Mouse (Mus musculus) kidney, adult 2 months (tissue): ENCODE data around the gene Cd83. TPM values are rescaled to one million over a fixed set of nuclear protein-coding genes. Genes with fewer than 3 reads are reported as not detected.

Source experiments
- DNase-seq: peaks from one replicate; pipeline ENCODE4 v3.0.0; 2021
- H3K27ac ChIP-seq: fragments of 200-500 bp; 2 replicates; pipeline ENCODE4 v1.5.1; 2012; ENCODE audit warnings: low read depth, low read length, control low read depth, inconsistent platforms; ENCODE audit not compliant: insufficient read depth
- H3K27me3 ChIP-seq: fragments of 200-500 bp; replicated peaks from 2 replicates; pipeline ENCODE4 v1.6.1; 2012; ENCODE audit warnings: mild to moderate bottlenecking, moderate library complexity, low read length, inconsistent platforms; ENCODE audit not compliant: control insufficient read depth, insufficient read depth
- H3K36me3 ChIP-seq: fragments of 200-500 bp; 2 replicates; pipeline ENCODE4 v1.6.1; 2012; ENCODE audit warnings: mild to moderate bottlenecking, moderate library complexity, low read length, inconsistent platforms; ENCODE audit not compliant: control insufficient read depth, insufficient read depth
- H3K4me1 ChIP-seq: fragments of 200-500 bp; 2 replicates; pipeline ENCODE4 v1.6.1; 2011; ENCODE audit warnings: low read length; ENCODE audit not compliant: control insufficient read depth, insufficient read depth
- H3K4me3 ChIP-seq: fragments of 200-500 bp; 2 replicates; pipeline ENCODE4 v1.5.1; 2011; ENCODE audit warnings: mild to moderate bottlenecking, low read depth, low read length, control low read depth; ENCODE audit not compliant: insufficient read depth
- CTCF ChIP-seq: fragments of 200-500 bp; conservative IDR thresholded peaks from 2 replicates; pipeline ENCODE4 v1.5.1; 2011; ENCODE audit warnings: low read depth, mild to moderate bottlenecking, control low read depth, low read length, moderate library complexity, mixed read lengths; ENCODE audit not compliant: insufficient read depth, insufficient read length
- POLR2A ChIP-seq: fragments of 200-500 bp; IDR thresholded peaks from one replicate; pipeline ENCODE4 v1.6.1; 2011; ENCODE audit warnings: low read depth, low read length, control low read depth
- WGBS: fragments of 180-500 bp; shearing (Covaris S2); methylation state at CpG from one replicate; pipeline ENCODE4 v1.1.7; 2018; 5-methylcytosine and 5-hydroxymethylcytosine counted together
- polyA plus RNA-seq: library from polyadenylated mRNA; depleted of rRNA; stranded (reverse); fragments of >200 nt; gene quantifications from 2 replicates; pipeline ENCODE4 v1.2.3, GENCODE M21; 2012; rRNA removed

The Cd83 gene
- polyA plus RNA-seq, 1 experiment: 3.3 TPM

- 47% methylated on average over 7 of the region's 7 CpGs for WGBS
- Histone ChIP-seq H3K4me3 (no peak overlapping the region), H3K4me1 (no peaks in the 10 kb centered on the region), H3K36me3 (no peaks in the 10 kb centered on the region), H3K27me3 (no peaks in the 10 kb centered on the region; the same call in 1 of the 2 replicates), H3K27ac (no peak overlapping the region)
- TF ChIP-seq POLR2A: no peak
- TF ChIP-seq CTCF: no peak
- DNase-seq: no peak
These were observed 48.2 kb downstream of the Cd83 start for GRCm38 (mm10) chr13:43832731-43833130.

GRCm38 (mm10) chr13:43836376-43836775 lies 51.8 kb downstream of the Cd83 start:
- H3K4me3 ChIP-seq: no peak overlapping the region
- DNase-seq: no peak
- 0 out of 2 replicates have a peak, but pooled peaks cover 2% of the 10 kb centered on the region for H3K4me1 ChIP-seq
- no peaks in the 10 kb centered on the region; the same call in 1 of the 2 replicates for H3K27me3 ChIP-seq
- no peak for TF ChIP-seq POLR2A
- no peaks in the 10 kb centered on the region for H3K36me3 ChIP-seq
- no peak overlapping the region for H3K27ac ChIP-seq
- WGBS: 45% methylated on average over 8 of the region's 8 CpGs

GRCm38 (mm10) chr13:43837812-43838211 lies 53.2 kb downstream of the Cd83 start:
- Histone ChIP-seq H3K4me3 (no peak overlapping the region), H3K36me3 (no peaks in the 10 kb centered on the region), H3K27ac (no peak overlapping the region), H3K27me3 (no peaks in the 10 kb centered on the region; the same call in 1 of the 2 replicates), H3K4me1 (0 out of 2 replicates have a peak, but pooled peaks cover 2% of the 10 kb centered on the region)
- TF ChIP-seq CTCF (no peak), POLR2A (no peak)
- 77% methylated on average over 4 of the region's 4 CpGs for WGBS
- DNase-seq: no peak

GRCm38 (mm10) chr13:43845151-43845550 lies 60.6 kb downstream of the Cd83 start:
- no peak overlapping the region for H3K27ac ChIP-seq
- no peaks in the 10 kb centered on the region for H3K27me3 ChIP-seq
- no peak for DNase-seq
- H3K4me1 ChIP-seq: no peaks in the 10 kb centered on the region
- no peaks in the 10 kb centered on the region for H3K36me3 ChIP-seq
- 83% methylated on average over 5 of the region's 5 CpGs for WGBS
- no peak for TF ChIP-seq CTCF
- TF ChIP-seq POLR2A: no peak
- H3K4me3 ChIP-seq: no peak overlapping the region

GRCm38 (mm10) chr13:43847186-43847585 lies 62.6 kb downstream of the Cd83 start:
- H3K4me3 ChIP-seq: no peak overlapping the region
- no peak overlapping the region for H3K27ac ChIP-seq
- H3K4me1 ChIP-seq: no peaks in the 10 kb centered on the region
- no peaks in the 10 kb centered on the region for H3K27me3 ChIP-seq
- 83% methylated on average over 7 of the region's 7 CpGs for WGBS
- no peak for DNase-seq
- TF ChIP-seq POLR2A (no peak), CTCF (no peak)
- H3K36me3 ChIP-seq: no peaks in the 10 kb centered on the region

- Histone ChIP-seq H3K27me3 (no peaks in the 10 kb centered on the region), H3K4me3 (no peak overlapping the region), H3K36me3 (no peaks in the 10 kb centered on the region), H3K4me1 (0 out of 2 replicates have a peak, but pooled peaks cover 3% of the 10 kb centered on the region), H3K27ac (no peak overlapping the region)
- WGBS: 52% methylated on average over 4 of the region's 4 CpGs
- TF ChIP-seq CTCF (no peak), POLR2A (no peak)
- no peak for DNase-seq
These were observed 65.2 kb downstream of the Cd83 start for GRCm38 (mm10) chr13:43849816-43850215.

- no peak for TF ChIP-seq POLR2A
- TF ChIP-seq CTCF: no peak
- 0 out of 2 replicates have a peak, but pooled peaks cover 3% of the 10 kb centered on the region for H3K4me1 ChIP-seq
- H3K36me3 ChIP-seq: no peaks in the 10 kb centered on the region
- no peak overlapping the region for H3K4me3 ChIP-seq
- H3K27ac ChIP-seq: no peak overlapping the region
- DNase-seq: no peak
- no peaks in the 10 kb centered on the region for H3K27me3 ChIP-seq
- 92% methylated on average over 4 of the region's 4 CpGs for WGBS
These were observed 66.5 kb downstream of the Cd83 start for GRCm38 (mm10) chr13:43851108-43851507.

Other genes starting within 250 kb of the Cd83 start
- 87.2 and 91.7 TPM in 2 replicates for gene Mcur1, start 224.6 kb upstream of the Cd83 start, polyA plus RNA-seq
- 0.39 and 0.48 TPM in 2 replicates for gene Rnf182, start 169.1 kb upstream of the Cd83 start, polyA plus RNA-seq